Mouse (Mus musculus) intestine, embryonic 15.5 days (tissue): ENCODE measurements around the gene Casq2. TPM values are rescaled to one million over a fixed set of nuclear protein-coding genes. Genes with fewer than 3 reads are reported as not detected.
A peak's percentile ranks its signal among the peaks of the same experiment; 100 is the strongest.
"Not testable (repeated sequence)": the region's sequence is repeated elsewhere in the genome, so short reads cannot be mapped to it uniquely, and the experiment has no call there.

Experiments used
- ATAC-seq: fragments of 200-750 bp; cut with Nextera tagmentation; 2 replicates; pipeline ENCODE4 v1.8.0; 2017; ENCODE audit warnings: moderate TSS enrichment, moderate library complexity
- H3K27ac ChIP-seq: fragments of 300-500 bp; sonication (generic); 2 replicates; pipeline ENCODE4 v1.5.1; 2015; ENCODE audit warnings: mild to moderate bottlenecking, inconsistent platforms
- H3K27me3 ChIP-seq: fragments of 300-500 bp; sonication (generic); replicated peaks from 2 replicates; pipeline ENCODE4 v1.6.1; 2015; ENCODE audit warnings: inconsistent platforms
- H3K36me3 ChIP-seq: fragments of 300-500 bp; sonication (generic); 2 replicates; pipeline ENCODE4 v1.6.1; 2015; ENCODE audit warnings: inconsistent platforms
- H3K4me1 ChIP-seq: fragments of 300-500 bp; sonication (generic); replicated peaks from 2 replicates; pipeline ENCODE4 v1.6.1; 2015; ENCODE audit warnings: inconsistent platforms
- H3K4me2 ChIP-seq: fragments of 300-500 bp; sonication (generic); replicated peaks from 2 replicates; pipeline ENCODE4 v1.6.1; 2015; ENCODE audit warnings: mild to moderate bottlenecking, inconsistent platforms
- H3K4me3 ChIP-seq: fragments of 300-500 bp; sonication (generic); replicated peaks from 2 replicates; pipeline ENCODE4 v1.5.1; 2015; ENCODE audit warnings: inconsistent platforms
- H3K9ac ChIP-seq: fragments of 300-500 bp; sonication (generic); 2 replicates; pipeline ENCODE4 v1.6.1; 2015; ENCODE audit warnings: inconsistent platforms
- H3K9me3 ChIP-seq: fragments of 300-500 bp; sonication (generic); 2 replicates; pipeline ENCODE4 v1.6.1; 2016; ENCODE audit warnings: inconsistent platforms
- WGBS: fragments of 180-500 bp; shearing (Covaris S2); methylation state at CpG from one replicate; pipeline ENCODE4 v1.1.7; 2015; 5-methylcytosine and 5-hydroxymethylcytosine counted together
- polyA plus RNA-seq: library from polyadenylated mRNA; unstranded; fragments of >200 nt; fragmentation: Nextera tagmentation; extraction: Ambion mirVana; gene quantifications from 2 replicates; pipeline ENCODE4 v1.2.1, GENCODE M21; 2015

Casq2 gene
- polyA plus RNA-seq, 1 experiment from 2014 or later: 1.7 TPM

GRCm38 (mm10) chr3:102157652-102158051, 71.4 kb downstream of the Casq2 start:
- peaks cover 21% of the 10 kb centered on the region for H3K36me3 ChIP-seq
- no peaks in the 10 kb centered on the region for H3K27me3 ChIP-seq
- ATAC-seq: no peak
- 81% methylated on average over 6 of the region's 6 CpGs for WGBS
- H3K4me1 ChIP-seq: 0 out of 2 replicates have a peak, but pooled peaks cover 5% of the 10 kb centered on the region
- H3K4me2 ChIP-seq: no peak overlapping the region
- no peaks in the 10 kb centered on the region for H3K9me3 ChIP-seq
- no peak overlapping the region for H3K9ac ChIP-seq
- no peak overlapping the region for H3K4me3 ChIP-seq
- H3K27ac ChIP-seq: no peak overlapping the region

GRCm38 (mm10) chr3:102158759-102159422, 72.7 kb downstream of the Casq2 start:
- Histone ChIP-seq H3K4me2 (no peak overlapping the region), H3K27me3 (no peaks in the 10 kb centered on the region), H3K9me3 (no peaks in the 10 kb centered on the region), H3K9ac (no peak overlapping the region), H3K36me3 (peaks cover 27% of the 10 kb centered on the region), H3K4me1 (0 out of 2 replicates have a peak, but pooled peaks cover 5% of the 10 kb centered on the region), H3K4me3 (no peak overlapping the region), H3K27ac (no peak overlapping the region)
- peak; percentile 37; the same call in 1 of the 2 replicates for ATAC-seq
- 76% methylated on average over 14 of the region's 14 CpGs for WGBS

- 67% methylated on average over 14 of the region's 14 CpGs for WGBS
- Histone ChIP-seq H3K4me3 (no peak overlapping the region), H3K9ac (no peak overlapping the region), H3K4me2 (no peak overlapping the region), H3K36me3 (peaks cover 27% of the 10 kb centered on the region), H3K9me3 (no peaks in the 10 kb centered on the region), H3K27ac (peak overlapping the region; percentile 14; the same call in 1 of the 2 replicates), H3K4me1 (0 out of 2 replicates have a peak, but pooled peaks cover 5% of the 10 kb centered on the region), H3K27me3 (no peaks in the 10 kb centered on the region)
- ATAC-seq: peak; percentile 73
Observed at GRCm38 (mm10) chr3:102159423-102160325, 73.5 kb downstream of the Casq2 start.

- not testable (repeated sequence) for H3K4me3 ChIP-seq, H3K27me3 ChIP-seq, ATAC-seq, H3K9me3 ChIP-seq, H3K4me2 ChIP-seq, H3K27ac ChIP-seq, H3K9ac ChIP-seq
- H3K4me1 ChIP-seq: peaks cover 17% of the 10 kb centered on the region
- WGBS: 93% methylated on average over 1 of the region's 1 CpGs
- peaks cover 20% of the 10 kb centered on the region for H3K36me3 ChIP-seq
Observed at GRCm38 (mm10) chr3:102163861-102164260, 77.6 kb downstream of the Casq2 start.

GRCm38 (mm10) chr3:102164911-102165310, 78.7 kb downstream of the Casq2 start:
- peaks cover 20% of the 10 kb centered on the region for H3K36me3 ChIP-seq
- ATAC-seq: no peak
- no peak overlapping the region for H3K4me3 ChIP-seq
- no peak overlapping the region for H3K9ac ChIP-seq
- no peak overlapping the region for H3K27ac ChIP-seq
- no peak overlapping the region for H3K4me2 ChIP-seq
- no peaks in the 10 kb centered on the region for H3K27me3 ChIP-seq
- WGBS: 74% methylated on average over 4 of the region's 4 CpGs
- peaks cover 19% of the 10 kb centered on the region for H3K4me1 ChIP-seq
- no peaks in the 10 kb centered on the region for H3K9me3 ChIP-seq

- Histone ChIP-seq H3K27me3 (no peaks in the 10 kb centered on the region), H3K27ac (no peak overlapping the region), H3K4me1 (peaks cover 22% of the 10 kb centered on the region), H3K9me3 (no peaks in the 10 kb centered on the region), H3K4me3 (no peak overlapping the region), H3K9ac (no peak overlapping the region), H3K36me3 (peaks cover 14% of the 10 kb centered on the region), H3K4me2 (no peak overlapping the region)
- peak; percentile 69; the same call in 1 of the 2 replicates for ATAC-seq
- WGBS: 87% methylated on average over 21 of the region's 21 CpGs
Observed at GRCm38 (mm10) chr3:102165536-102166286, 79.5 kb downstream of the Casq2 start.

GRCm38 (mm10) chr3:102166287-102166620, 80.0 kb downstream of the Casq2 start:
- Histone ChIP-seq H3K27ac (no peak overlapping the region), H3K4me2 (no peak overlapping the region), H3K9ac (no peak overlapping the region), H3K4me1 (peaks cover 22% of the 10 kb centered on the region), H3K27me3 (no peaks in the 10 kb centered on the region), H3K9me3 (no peaks in the 10 kb centered on the region), H3K36me3 (peaks cover 11% of the 10 kb centered on the region; the same call in 1 of the 2 replicates), H3K4me3 (no peak overlapping the region)
- 69% methylated on average over 4 of the region's 4 CpGs for WGBS
- ATAC-seq: no peak

- no peak overlapping the region for H3K9ac ChIP-seq
- H3K9me3 ChIP-seq: no peaks in the 10 kb centered on the region
- H3K27ac ChIP-seq: no peak overlapping the region
- peaks cover 11% of the 10 kb centered on the region; the same call in 1 of the 2 replicates for H3K36me3 ChIP-seq
- WGBS: 90% methylated on average over 8 of the region's 8 CpGs
- peaks cover 22% of the 10 kb centered on the region for H3K4me1 ChIP-seq
- no peak overlapping the region for H3K4me3 ChIP-seq
- H3K4me2 ChIP-seq: no peak overlapping the region
- no peak for ATAC-seq
- no peaks in the 10 kb centered on the region for H3K27me3 ChIP-seq
Observed at GRCm38 (mm10) chr3:102166794-102167193, 80.6 kb downstream of the Casq2 start.

GRCm38 (mm10) chr3:102167555-102168210, 81.5 kb downstream of the Casq2 start:
- ATAC-seq: no peak
- no peak overlapping the region for H3K4me3 ChIP-seq
- H3K9me3 ChIP-seq: no peaks in the 10 kb centered on the region
- H3K9ac ChIP-seq: no peak overlapping the region
- H3K4me2 ChIP-seq: no peak overlapping the region
- H3K27me3 ChIP-seq: no peaks in the 10 kb centered on the region
- 24% methylated on average over 10 of the region's 10 CpGs for WGBS
- H3K27ac ChIP-seq: 0 out of 2 replicates have a peak overlapping the region, but pooled peaks have one; percentile 36
- peaks cover 22% of the 10 kb centered on the region for H3K4me1 ChIP-seq
- peaks cover 9% of the 10 kb centered on the region; the same call in 1 of the 2 replicates for H3K36me3 ChIP-seq

- Histone ChIP-seq H3K4me2 (no peak overlapping the region), H3K27me3 (no peaks in the 10 kb centered on the region), H3K9ac (no peak overlapping the region), H3K36me3 (0 out of 2 replicates have a peak, but pooled peaks cover 3% of the 10 kb centered on the region), H3K4me1 (peaks cover 22% of the 10 kb centered on the region), H3K4me3 (no peak overlapping the region), H3K27ac (peak overlapping the region; percentile 83), H3K9me3 (no peaks in the 10 kb centered on the region)
- peak; percentile 81 for ATAC-seq
- 39% methylated on average over 13 of the region's 13 CpGs for WGBS
Observed at GRCm38 (mm10) chr3:102169197-102169905, 83.1 kb downstream of the Casq2 start.
